Mouse (Mus musculus): ENCODE data around the gene Chrna1. TPM values are rescaled to one million over a fixed set of nuclear protein-coding genes. Genes with fewer than 3 reads are reported as not detected.

Gene Chrna1
- polyA plus RNA-seq, 1 experiment from 2014 or later, result 0.26 TPM

GRCm38 (mm10) chr2:73528516-73529355 is 51.4 kb downstream of the Chrna1 start:
- H3K4me1 ChIP-seq (replicated peaks), result peaks cover 23% of the 10 kb centered on the region
- no peaks in the 10 kb centered on the region for H3K9me3 ChIP-seq
- peak overlapping the region; percentile 74 for H3K4me2 ChIP-seq
- peak overlapping the region; percentile 65 for H3K4me3 ChIP-seq
- WGBS, result 2% methylated on average over 43 of the region's 59 CpGs
- peak; percentile 79 for ATAC-seq (ENCODE audit: low FRiP score, low read depth)
- peak overlapping the region; percentile 63 for H3K27ac ChIP-seq (replicated peaks)
- peak overlapping the region; percentile 63 for H3K9ac ChIP-seq
- no peaks in the 10 kb centered on the region for H3K27me3 ChIP-seq
- H3K36me3 ChIP-seq, result no peaks in the 10 kb centered on the region

- Histone ChIP-seq H3K4me1 (replicated peaks) (peaks cover 24% of the 10 kb centered on the region), H3K9me3 (no peaks in the 10 kb centered on the region), H3K9ac (no peak overlapping the region), H3K4me2 (peak overlapping the region; percentile 74; the same call in 1 of the 2 replicates), H3K27me3 (no peaks in the 10 kb centered on the region), H3K27ac (replicated peaks) (no peak overlapping the region), H3K4me3 (peak overlapping the region; percentile 65), H3K36me3 (no peaks in the 10 kb centered on the region)
- 83% methylated on average over 11 of the region's 11 CpGs for WGBS
- no peak for ATAC-seq (ENCODE audit: low FRiP score, low read depth)
Observed at GRCm38 (mm10) chr2:73527956-73528355, 52.2 kb downstream of the Chrna1 start.

GRCm38 (mm10) chr2:73526691-73527090 is 53.4 kb downstream of the Chrna1 start:
- H3K9ac ChIP-seq, result no peak overlapping the region
- no peaks in the 10 kb centered on the region for H3K27me3 ChIP-seq
- H3K27ac ChIP-seq (replicated peaks), result no peak overlapping the region
- no peaks in the 10 kb centered on the region for H3K9me3 ChIP-seq
- H3K4me1 ChIP-seq (replicated peaks), result peaks cover 25% of the 10 kb centered on the region
- 70% methylated on average over 9 of the region's 9 CpGs for WGBS
- ATAC-seq (ENCODE audit: low FRiP score, low read depth), result no peak
- no peak overlapping the region for H3K4me2 ChIP-seq
- H3K36me3 ChIP-seq, result no peaks in the 10 kb centered on the region
- H3K4me3 ChIP-seq, result no peak overlapping the region

GRCm38 (mm10) chr2:73522891-73523290 is 57.2 kb downstream of the Chrna1 start:
- H3K27ac ChIP-seq (replicated peaks), result no peak overlapping the region
- H3K4me3 ChIP-seq, result no peak overlapping the region
- H3K9ac ChIP-seq, result no peak overlapping the region
- H3K4me1 ChIP-seq (replicated peaks), result 0 out of 2 replicates have a peak, but pooled peaks cover 2% of the 10 kb centered on the region
- no peaks in the 10 kb centered on the region for H3K9me3 ChIP-seq
- H3K27me3 ChIP-seq, result no peaks in the 10 kb centered on the region
- H3K36me3 ChIP-seq, result no peaks in the 10 kb centered on the region
- no peak overlapping the region for H3K4me2 ChIP-seq
- 82% methylated on average over 8 of the region's 8 CpGs for WGBS
- no peak for ATAC-seq (ENCODE audit: low FRiP score, low read depth)

- Histone ChIP-seq H3K4me2 (no peak overlapping the region), H3K4me3 (no peak overlapping the region), H3K27ac (replicated peaks) (no peak overlapping the region), H3K27me3 (no peaks in the 10 kb centered on the region), H3K4me1 (replicated peaks) (0 out of 2 replicates have a peak, but pooled peaks cover 2% of the 10 kb centered on the region), H3K36me3 (no peaks in the 10 kb centered on the region), H3K9ac (no peak overlapping the region), H3K9me3 (no peaks in the 10 kb centered on the region)
- ATAC-seq (ENCODE audit: low FRiP score, low read depth), result no peak
- WGBS, result 58% methylated on average over 6 of the region's 6 CpGs
Observed at GRCm38 (mm10) chr2:73522336-73522735, 57.8 kb downstream of the Chrna1 start.

GRCm38 (mm10) chr2:73521737-73522136 is 58.4 kb downstream of the Chrna1 start:
- H3K9ac ChIP-seq, result no peak overlapping the region
- H3K4me1 ChIP-seq (replicated peaks), result 0 out of 2 replicates have a peak, but pooled peaks cover 2% of the 10 kb centered on the region
- H3K4me3 ChIP-seq, result no peak overlapping the region
- H3K36me3 ChIP-seq, result no peaks in the 10 kb centered on the region
- H3K27ac ChIP-seq (replicated peaks), result no peak overlapping the region
- 29% methylated on average over 5 of the region's 5 CpGs for WGBS
- no peaks in the 10 kb centered on the region for H3K27me3 ChIP-seq
- no peaks in the 10 kb centered on the region for H3K9me3 ChIP-seq
- 0 out of 2 replicates have a peak, but pooled peaks have one; percentile 19 for ATAC-seq (ENCODE audit: low FRiP score, low read depth)
- H3K4me2 ChIP-seq, result no peak overlapping the region

GRCm38 (mm10) chr2:73518966-73519365 is 61.2 kb downstream of the Chrna1 start:
- no peak overlapping the region for H3K4me2 ChIP-seq
- H3K27ac ChIP-seq (replicated peaks), result no peak overlapping the region
- ATAC-seq (ENCODE audit: low FRiP score, low read depth), result no peak
- no peaks in the 10 kb centered on the region for H3K27me3 ChIP-seq
- H3K36me3 ChIP-seq, result no peaks in the 10 kb centered on the region
- no peak overlapping the region for H3K4me3 ChIP-seq
- no peaks in the 10 kb centered on the region for H3K9me3 ChIP-seq
- WGBS, result 82% methylated on average over 5 of the region's 5 CpGs
- H3K4me1 ChIP-seq (replicated peaks), result 0 out of 2 replicates have a peak, but pooled peaks cover 2% of the 10 kb centered on the region
- H3K9ac ChIP-seq, result no peak overlapping the region

GRCm38 (mm10) chr2:73518311-73518710 is 61.8 kb downstream of the Chrna1 start:
- H3K9me3 ChIP-seq, result no peaks in the 10 kb centered on the region
- H3K4me2 ChIP-seq, result no peak overlapping the region
- no peak overlapping the region for H3K9ac ChIP-seq
- no peaks in the 10 kb centered on the region for H3K36me3 ChIP-seq
- no peak overlapping the region for H3K4me3 ChIP-seq
- WGBS, result 84% methylated on average over 2 of the region's 2 CpGs
- ATAC-seq (ENCODE audit: low FRiP score, low read depth), result no peak
- H3K4me1 ChIP-seq (replicated peaks), result 0 out of 2 replicates have a peak, but pooled peaks cover 2% of the 10 kb centered on the region
- H3K27me3 ChIP-seq, result no peaks in the 10 kb centered on the region
- H3K27ac ChIP-seq (replicated peaks), result no peak overlapping the region

- no peak for ATAC-seq (ENCODE audit: low FRiP score, low read depth)
- Histone ChIP-seq H3K4me2 (no peak overlapping the region), H3K9me3 (no peaks in the 10 kb centered on the region), H3K27ac (replicated peaks) (no peak overlapping the region), H3K36me3 (no peaks in the 10 kb centered on the region), H3K9ac (no peak overlapping the region), H3K4me3 (no peak overlapping the region), H3K27me3 (no peaks in the 10 kb centered on the region), H3K4me1 (replicated peaks) (no peaks in the 10 kb centered on the region)
- 95% methylated on average over 6 of the region's 6 CpGs for WGBS
Observed at GRCm38 (mm10) chr2:73514178-73514577, 66.0 kb downstream of the Chrna1 start.

Other genes starting within 250 kb of the Chrna1 start
- gene Gpr155, start 193.8 kb downstream of the Chrna1 start, polyA plus RNA-seq (2015; fragmentation: Nextera tagmentation; extraction: Ambion mirVana), result 14.1 and 14.4 TPM in 2 replicates
- gene Wipf1, start 50.6 kb downstream of the Chrna1 start, polyA plus RNA-seq (2015; fragmentation: Nextera tagmentation; extraction: Ambion mirVana), result 2.9 and 3.3 TPM in 2 replicates
- gene Chn1, start 195.0 kb upstream of the Chrna1 start, polyA plus RNA-seq (2015; fragmentation: Nextera tagmentation; extraction: Ambion mirVana), result 87.8 and 97.5 TPM in 2 replicates